9 mouse cellular contexts compared by ENCODE assay signal in genomic region chr2:129624956-129625355, GRCm38 (mm10). TPM values are rescaled to one million over a fixed set of nuclear protein-coding genes. Genes with fewer than 3 reads are reported as not detected.
DNase-seq lines count a peak whose midpoint lies in the region; ATAC-seq and TF ChIP-seq lines count a peak whose summit lies in the region.
"Had no signal": no experiment of that assay in that cellular context is flagged by ENCODE, and none has a peak within 500 bp of the region (broad histone marks: within the 10 kb centered on the region; RNA-seq: fewer than 3 reads in every experiment).

No protein-coding gene starts in this region.

- H3K4me2 ChIP-seq in hindbrain, embryonic 16.5 days (ENCODE audit: low read length) = no peak overlapping the region
- H3K4me2 ChIP-seq in midbrain, embryonic 16.5 days (ENCODE audit: low read length) = no peak overlapping the region
- H3K4me2 ChIP-seq: intestine, embryonic 15.5 days had no signal

- no peaks in the 10 kb centered on the region for H3K27me3 ChIP-seq in hindbrain, embryonic 16.5 days (replicated peaks; ENCODE audit: control insufficient read depth, insufficient read depth, low read length)
- H3K27me3 ChIP-seq in midbrain, embryonic 16.5 days (ENCODE audit: control insufficient read depth, insufficient read depth, low read depth, low read length) = no peaks in the 10 kb centered on the region
- H3K27me3 ChIP-seq: intestine, embryonic 15.5 days had no signal

- no peak overlapping the region for H3K4me3 ChIP-seq in lung, adult 2 months (replicated peaks; ENCODE audit: extremely low read depth, low read depth, low read length)
- H3K4me3 ChIP-seq in hindbrain, embryonic 16.5 days (ENCODE audit: low read length) = no peak overlapping the region
- H3K4me3 ChIP-seq in midbrain, embryonic 16.5 days (ENCODE audit: low read depth, low read length) = no peak overlapping the region
- H3K4me3 ChIP-seq: intestine, embryonic 15.5 days had no signal

- no peaks in the 10 kb centered on the region for H3K9me3 ChIP-seq in hindbrain, embryonic 16.5 days (ENCODE audit: control insufficient read depth, low read length)
- no peaks in the 10 kb centered on the region for H3K9me3 ChIP-seq in midbrain, embryonic 16.5 days (replicated peaks; ENCODE audit: control insufficient read depth, low read length, poor library complexity, severe bottlenecking)
- H3K9me3 ChIP-seq: intestine, embryonic 15.5 days had no signal

- 36% methylated on average over 6 of the region's 6 CpGs for WGBS in lung, adult 2 months
- 47% methylated on average over 6 of the region's 6 CpGs for WGBS in hindbrain, embryonic 16.5 days
- 62% methylated on average over 6 of the region's 6 CpGs for WGBS in midbrain, embryonic 16.5 days

- no peak overlapping the region for H3K27ac ChIP-seq in hindbrain, embryonic 16.5 days (ENCODE audit: low read depth, low read length)
- peak overlapping the region; percentile 29; the same call in 1 of the 2 replicates for H3K27ac ChIP-seq in midbrain, embryonic 16.5 days (ENCODE audit: low read length)
- H3K27ac ChIP-seq: intestine, embryonic 15.5 days had no signal

- H3K9ac ChIP-seq in hindbrain, embryonic 16.5 days (ENCODE audit: low read depth, low read length) = no peak overlapping the region
- H3K9ac ChIP-seq in midbrain, embryonic 16.5 days (ENCODE audit: low read depth, low read length) = no peak overlapping the region
- H3K9ac ChIP-seq: intestine, embryonic 15.5 days had no signal

- peaks cover 4% of the 10 kb centered on the region for H3K36me3 ChIP-seq in hindbrain, embryonic 16.5 days (ENCODE audit: control insufficient read depth, insufficient read depth, low read length)
- 0 out of 2 replicates have a peak, but pooled peaks cover 3% of the 10 kb centered on the region for H3K36me3 ChIP-seq in midbrain, embryonic 16.5 days (ENCODE audit: control insufficient read depth, insufficient read depth, low read length)

- TF ChIP-seq POLR2A in lung, adult 2 months (IDR thresholded peaks at IDR 0.05; ENCODE audit: borderline replicate concordance, extremely low read depth, low read depth, low read length) = no peak

- peak; percentile 51; the same call in 1 of the 2 replicates for ATAC-seq in hindbrain, embryonic 16.5 days
- ATAC-seq in midbrain, embryonic 16.5 days = peak; percentile 33; the same call in 1 of the 2 replicates
- no peak for ATAC-seq in megakaryocyte, adult 5-6 weeks (ENCODE audit: poor library complexity, severe bottlenecking)
- ATAC-seq: intestine, embryonic 15.5 days had no signal

- H3K4me1 ChIP-seq in lung, adult 2 months (ENCODE audit: control insufficient read depth, insufficient read depth, low read length) = no peaks in the 10 kb centered on the region
- H3K4me1 ChIP-seq in hindbrain, embryonic 16.5 days (ENCODE audit: control insufficient read depth, insufficient read depth, low read depth, low read length) = no peaks in the 10 kb centered on the region
- peaks cover 6% of the 10 kb centered on the region; the same call in 1 of the 2 replicates for H3K4me1 ChIP-seq in midbrain, embryonic 16.5 days (ENCODE audit: control insufficient read depth, insufficient read depth, low read length)
- H3K4me1 ChIP-seq: intestine, embryonic 15.5 days had no signal

- no peak for TF ChIP-seq CTCF in lung, adult 2 months (IDR thresholded peaks at IDR 0.05; ENCODE audit: insufficient read depth, low read length)

- DNase-seq in heart, adult 11 months = peak; percentile 90
- no peak for DNase-seq in heart, postnatal 4 days
- DNase-seq in lung, adult 18-20 months = peak; percentile 35 to 51
- no peak for DNase-seq in lung, adult 2 months
- DNase-seq in embryo, embryonic 10.5 days (ENCODE audit: low spot score) = no peak

RNA-seq across cellular contexts. Expression of gene Sirpa, which starts 32.3 kb away (rescaled TPM):
- total RNA-seq in heart, postnatal 4 days (2021) = 10 to 100 TPM; 22.4 to 23.0 TPM
- 78.2 and 94.2 TPM in 2 replicates for polyA plus RNA-seq in lung, adult 2 months (2012; rRNA removed)
- 31.9 and 34.6 TPM in 2 replicates for polyA plus RNA-seq in hindbrain, embryonic 16.5 days (2015; fragmentation: Nextera tagmentation; extraction: Ambion mirVana)
- polyA plus RNA-seq in midbrain, embryonic 16.5 days (2015; fragmentation: Nextera tagmentation; extraction: Ambion mirVana) = 41.3 and 45.9 TPM in 2 replicates
- 290 and 306 TPM in 2 replicates for total RNA-seq in megakaryocyte, adult 5-6 weeks (2015)
- total RNA-seq in megakaryocyte, adult 5-6 weeks (2017) = 325 and 361 TPM in 2 replicates

Comparison
In these comparisons a context has a peak if more than half of its experiments do, and no peak if none do; other contexts are left out.
1. DNase-seq: peak in heart, adult 11 months (single experiment) and lung, adult 18-20 months (2 of 2); none in heart, postnatal 4 days (single experiment), lung, adult 2 months (single experiment) and embryo, embryonic 10.5 days (single experiment).